Mouse (Mus musculus): Measurements from ENCODE around the gene Msl1. TPM values are rescaled to one million over a fixed set of nuclear protein-coding genes. Genes with fewer than 3 reads are reported as not detected.

Gene Msl1
- polyA plus RNA-seq, 1 experiment = 39.0 TPM

DNA sequence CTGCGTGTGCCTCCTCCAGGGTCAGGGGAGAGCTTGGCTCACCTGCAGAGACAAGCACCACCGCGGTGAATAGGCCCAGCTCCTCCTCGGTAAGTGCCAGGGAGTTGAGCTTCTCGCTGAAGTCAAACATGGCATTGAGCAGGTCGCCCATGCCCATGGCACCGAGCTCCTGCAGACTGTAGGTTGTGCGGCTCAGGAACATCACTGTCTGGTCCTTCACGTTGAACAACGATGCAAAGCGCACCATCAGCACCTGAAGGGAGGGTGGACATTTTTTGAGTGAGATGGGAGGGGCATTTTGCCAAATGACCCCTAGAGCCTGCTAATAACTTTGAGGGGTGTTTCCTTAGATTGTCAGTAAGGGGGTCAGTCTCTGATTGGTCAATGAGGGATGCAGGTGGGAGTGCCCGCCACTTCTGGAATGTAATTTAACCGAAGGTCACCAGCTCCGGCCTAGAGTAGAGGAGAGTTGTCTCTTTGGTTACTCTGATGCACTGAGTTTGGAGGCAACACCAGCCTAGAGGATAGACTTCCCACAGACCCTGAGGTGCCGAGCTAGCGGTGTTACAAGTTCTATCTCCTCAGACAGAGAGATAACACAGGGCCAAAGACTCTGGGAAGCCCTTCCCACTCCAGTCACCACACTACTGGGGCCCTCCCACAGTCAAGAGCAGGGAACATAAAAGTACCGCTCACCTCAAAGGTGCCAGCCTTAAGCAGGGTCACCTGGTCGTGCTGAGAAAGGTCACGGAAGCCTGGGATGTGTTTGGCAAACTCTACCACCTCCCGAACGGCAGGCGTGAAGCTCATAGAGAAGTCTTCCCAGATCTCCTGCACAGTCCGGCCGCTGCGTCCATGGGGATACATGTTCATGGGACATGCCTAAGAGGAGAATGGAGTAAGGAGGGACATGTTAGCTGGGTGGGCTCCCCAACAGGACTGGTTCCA lies 26.0 kb upstream of the Msl1 start:
- Histone ChIP-seq H3K4me3 (replicated peaks; ENCODE audit: extremely low read depth, low read depth, low read length) (no peak overlapping the region), H3K4me1 (ENCODE audit: control insufficient read depth, insufficient read depth, low read length) (peaks cover 43% of the 10 kb centered on the region)
- DNase-seq = peak; percentile 20
- TF ChIP-seq CTCF (IDR thresholded peaks at IDR 0.05; ENCODE audit: insufficient read depth, low read length) = no peak
- TF ChIP-seq POLR2A (IDR thresholded peaks at IDR 0.05; ENCODE audit: borderline replicate concordance, extremely low read depth, low read depth, low read length) = peak; percentile 39; the same call in 1 of the 2 replicates
- 80% methylated on average over 25 of the region's 25 CpGs for WGBS

DNA sequence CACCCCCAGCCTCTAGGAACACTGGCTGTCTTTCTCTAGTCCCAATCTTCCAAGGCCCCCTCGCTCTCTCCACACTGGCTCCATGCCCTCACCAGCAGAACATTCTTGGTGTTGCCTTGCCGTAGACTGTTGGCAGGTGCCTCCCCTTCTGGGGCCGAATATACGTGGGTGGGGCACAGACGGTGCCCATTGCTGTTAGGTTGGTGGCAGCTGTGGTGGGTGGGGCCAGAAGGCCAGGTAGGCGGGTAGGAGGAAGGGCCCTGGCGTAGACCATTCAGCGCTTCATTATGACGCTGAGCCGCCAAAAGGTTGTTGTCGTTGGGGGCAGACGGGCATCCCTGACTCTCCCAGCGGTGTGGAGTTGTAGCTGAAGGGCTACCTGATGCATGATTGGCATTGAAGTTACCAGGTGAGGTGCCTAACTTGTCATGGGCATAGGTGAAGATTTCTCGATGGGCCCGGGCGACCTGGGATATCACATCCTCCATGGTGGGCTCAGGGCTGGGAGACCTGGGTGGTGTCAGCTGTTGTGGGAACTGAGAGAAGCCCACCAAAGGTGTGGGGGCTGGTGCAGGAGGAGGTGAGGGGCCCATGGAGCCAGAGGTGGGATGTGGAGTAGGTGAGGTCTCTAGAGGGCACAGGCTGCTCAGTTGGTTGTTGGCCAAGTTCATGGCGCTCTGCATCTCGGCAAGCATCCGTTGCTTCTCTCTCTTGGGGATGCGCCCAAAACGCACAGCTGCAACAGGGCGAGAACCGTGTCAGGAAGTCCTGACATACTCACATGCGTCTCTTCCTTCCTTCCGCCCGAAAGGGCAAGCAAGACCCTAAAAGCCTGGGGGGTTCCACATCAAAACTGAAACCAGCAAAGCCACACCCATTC lies 25.0 kb upstream of the Msl1 start:
- TF ChIP-seq CTCF (IDR thresholded peaks at IDR 0.05; ENCODE audit: insufficient read depth, low read length) (no peak), POLR2A (IDR thresholded peaks at IDR 0.05; ENCODE audit: borderline replicate concordance, extremely low read depth, low read depth, low read length) (peak; percentile 14; the same call in 1 of the 2 replicates)
- Histone ChIP-seq H3K4me1 (ENCODE audit: control insufficient read depth, insufficient read depth, low read length) (peaks cover 43% of the 10 kb centered on the region), H3K4me3 (replicated peaks; ENCODE audit: extremely low read depth, low read depth, low read length) (no peak overlapping the region)
- WGBS = 69% methylated on average over 26 of the region's 26 CpGs
- peak; percentile 24 for DNase-seq

DNA sequence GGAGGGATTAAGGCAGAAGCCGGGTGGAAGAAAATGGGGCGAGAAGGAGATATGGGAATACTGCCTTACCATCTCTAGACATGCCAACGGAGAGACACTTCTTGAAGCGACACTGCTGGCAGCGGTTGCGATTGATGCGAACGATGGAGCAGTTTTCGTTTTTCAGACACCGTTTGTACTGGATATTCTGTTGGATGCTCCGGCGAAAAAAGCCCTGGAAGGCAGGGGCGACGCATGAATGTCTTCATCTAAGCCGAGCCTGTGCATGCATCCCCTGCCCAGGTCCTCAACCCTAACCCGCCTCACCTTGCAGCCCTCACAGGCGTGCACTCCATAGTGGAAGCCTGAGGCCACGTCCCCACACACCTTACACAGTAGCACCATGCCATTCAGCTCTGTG lies 24.2 kb upstream of the Msl1 start:
- 84% methylated on average over 18 of the region's 18 CpGs for WGBS
- no peak for DNase-seq
- Histone ChIP-seq H3K4me3 (replicated peaks; ENCODE audit: extremely low read depth, low read depth, low read length) (peak overlapping the region; percentile 33), H3K4me1 (ENCODE audit: control insufficient read depth, insufficient read depth, low read length) (peaks cover 46% of the 10 kb centered on the region)
- TF ChIP-seq CTCF (IDR thresholded peaks at IDR 0.05; ENCODE audit: insufficient read depth, low read length) = no peak
- 0 out of 2 replicates have a peak, but pooled peaks have one; percentile 17 for TF ChIP-seq POLR2A (IDR thresholded peaks at IDR 0.05; ENCODE audit: borderline replicate concordance, extremely low read depth, low read depth, low read length)

DNA sequence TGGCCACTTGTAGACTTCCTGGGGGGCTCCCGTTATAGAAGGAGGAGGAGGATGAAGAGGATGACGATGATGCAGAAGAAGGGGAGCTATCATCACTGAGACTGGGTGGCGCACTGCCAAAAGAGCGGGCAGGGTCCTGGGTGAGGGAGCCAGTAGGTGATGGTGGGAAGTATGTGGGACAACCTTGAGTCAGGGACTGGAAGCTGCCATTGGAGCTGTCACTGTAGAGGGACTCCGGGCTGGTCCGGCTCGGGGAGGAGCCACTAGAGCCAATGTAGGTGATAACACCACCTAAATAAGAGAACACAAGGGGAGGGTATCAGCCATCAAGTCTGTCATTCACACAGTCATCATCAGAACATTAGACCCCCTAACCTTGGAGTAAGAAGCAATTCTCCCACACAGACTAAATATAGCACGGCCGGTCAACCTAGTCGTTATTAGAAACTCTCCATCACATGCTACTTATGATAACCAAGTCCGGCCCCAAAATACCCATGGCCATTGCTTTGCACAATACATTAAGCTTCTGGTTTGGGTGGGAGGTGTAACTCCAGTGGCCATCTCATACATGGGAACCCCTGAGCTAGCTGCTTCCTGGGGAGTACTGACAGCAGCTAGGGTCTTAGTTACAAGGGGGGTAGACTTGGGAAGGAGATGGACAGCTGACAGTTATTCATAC lies 23.3 kb upstream of the Msl1 start:
- 55% methylated on average over 11 of the region's 11 CpGs for WGBS
- peaks cover 50% of the 10 kb centered on the region for H3K4me1 ChIP-seq (ENCODE audit: control insufficient read depth, insufficient read depth, low read length)
- TF ChIP-seq CTCF (IDR thresholded peaks at IDR 0.05; ENCODE audit: insufficient read depth, low read length) (no peak), POLR2A (IDR thresholded peaks at IDR 0.05; ENCODE audit: borderline replicate concordance, extremely low read depth, low read depth, low read length) (no peak; the same call in 1 of the 2 replicates)
- peak overlapping the region; percentile 60 for H3K4me3 ChIP-seq (replicated peaks; ENCODE audit: extremely low read depth, low read depth, low read length)
- peak; percentile 29 for DNase-seq

DNA sequence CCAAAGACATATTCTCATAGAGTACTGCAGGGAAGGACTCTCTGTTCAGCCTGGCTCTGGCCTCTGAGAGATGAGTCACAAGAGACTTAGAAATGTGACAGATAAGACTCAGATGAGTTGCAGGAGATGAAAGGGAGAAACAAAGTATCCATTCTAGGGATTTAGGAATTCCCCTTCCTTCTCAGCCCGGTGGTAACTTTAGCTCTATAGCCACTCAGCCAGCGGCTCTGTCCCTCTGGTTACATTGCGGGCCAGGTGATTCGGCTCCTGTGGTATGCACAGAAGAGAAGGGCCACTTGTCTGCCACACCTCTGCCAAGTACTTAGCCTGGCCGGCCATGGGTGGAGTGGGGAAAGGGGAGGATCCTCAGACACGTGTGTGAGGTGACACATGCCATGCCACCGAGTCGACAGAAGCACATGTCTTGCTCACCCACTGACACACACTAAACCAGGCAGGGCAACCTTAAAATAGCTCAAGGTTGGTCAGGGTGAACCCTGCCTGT lies 22.6 kb upstream of the Msl1 start:
- TF ChIP-seq CTCF (IDR thresholded peaks at IDR 0.05; ENCODE audit: insufficient read depth, low read length) = 0 out of 2 replicates have a peak, but pooled peaks have one; percentile 1
- peak; percentile 82; the same call in 1 of the 2 replicates for TF ChIP-seq POLR2A (IDR thresholded peaks at IDR 0.05; ENCODE audit: borderline replicate concordance, extremely low read depth, low read depth, low read length)
- peak; percentile 88 for DNase-seq
- H3K4me1 ChIP-seq (ENCODE audit: control insufficient read depth, insufficient read depth, low read length) = peaks cover 55% of the 10 kb centered on the region
- 18% methylated on average over 8 of the region's 8 CpGs for WGBS
- peak overlapping the region; percentile 60 for H3K4me3 ChIP-seq (replicated peaks; ENCODE audit: extremely low read depth, low read depth, low read length)

DNA sequence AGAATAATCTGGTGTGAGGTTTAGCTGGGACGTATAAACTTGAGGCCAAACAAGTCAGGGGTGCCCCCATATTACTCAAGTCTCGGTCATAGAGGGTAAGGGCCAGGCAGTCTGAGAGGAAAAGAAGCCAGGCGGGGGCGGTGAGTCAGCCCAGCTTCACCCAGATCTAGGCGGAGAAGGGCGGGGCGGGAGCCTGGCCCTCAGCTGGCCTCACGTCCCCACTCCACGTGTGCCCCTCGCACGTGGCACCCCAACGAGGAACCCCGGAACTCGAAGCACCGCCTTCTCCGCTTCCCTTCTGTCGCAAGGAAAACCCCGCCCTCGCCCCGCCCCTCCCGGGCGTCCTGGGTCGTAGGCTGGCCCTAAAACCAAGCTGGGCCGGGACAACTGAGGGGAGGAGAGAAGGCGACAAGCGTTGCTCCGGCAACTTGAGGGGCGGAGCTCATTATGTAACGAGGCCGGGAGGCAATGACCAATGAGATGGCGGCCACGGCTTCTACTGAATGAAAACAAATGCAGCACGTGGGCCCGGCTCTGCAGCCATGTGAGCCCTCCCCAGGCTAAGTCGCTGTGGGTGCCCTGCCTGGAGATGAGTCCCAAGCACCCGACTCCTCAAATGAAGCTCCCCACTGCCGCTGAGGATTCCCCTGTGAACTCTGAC lies 21.6 kb upstream of the Msl1 start:
- WGBS = under 1% methylated on average over 37 of the region's 37 CpGs
- Histone ChIP-seq H3K4me3 (replicated peaks; ENCODE audit: extremely low read depth, low read depth, low read length) (peak overlapping the region; percentile 96), H3K4me1 (ENCODE audit: control insufficient read depth, insufficient read depth, low read length) (peaks cover 47% of the 10 kb centered on the region)
- TF ChIP-seq CTCF (IDR thresholded peaks at IDR 0.05; ENCODE audit: insufficient read depth, low read length) (no peak), POLR2A (IDR thresholded peaks at IDR 0.05; ENCODE audit: borderline replicate concordance, extremely low read depth, low read depth, low read length) (peak; percentile 86)
- peak; percentile 99 for DNase-seq

DNA sequence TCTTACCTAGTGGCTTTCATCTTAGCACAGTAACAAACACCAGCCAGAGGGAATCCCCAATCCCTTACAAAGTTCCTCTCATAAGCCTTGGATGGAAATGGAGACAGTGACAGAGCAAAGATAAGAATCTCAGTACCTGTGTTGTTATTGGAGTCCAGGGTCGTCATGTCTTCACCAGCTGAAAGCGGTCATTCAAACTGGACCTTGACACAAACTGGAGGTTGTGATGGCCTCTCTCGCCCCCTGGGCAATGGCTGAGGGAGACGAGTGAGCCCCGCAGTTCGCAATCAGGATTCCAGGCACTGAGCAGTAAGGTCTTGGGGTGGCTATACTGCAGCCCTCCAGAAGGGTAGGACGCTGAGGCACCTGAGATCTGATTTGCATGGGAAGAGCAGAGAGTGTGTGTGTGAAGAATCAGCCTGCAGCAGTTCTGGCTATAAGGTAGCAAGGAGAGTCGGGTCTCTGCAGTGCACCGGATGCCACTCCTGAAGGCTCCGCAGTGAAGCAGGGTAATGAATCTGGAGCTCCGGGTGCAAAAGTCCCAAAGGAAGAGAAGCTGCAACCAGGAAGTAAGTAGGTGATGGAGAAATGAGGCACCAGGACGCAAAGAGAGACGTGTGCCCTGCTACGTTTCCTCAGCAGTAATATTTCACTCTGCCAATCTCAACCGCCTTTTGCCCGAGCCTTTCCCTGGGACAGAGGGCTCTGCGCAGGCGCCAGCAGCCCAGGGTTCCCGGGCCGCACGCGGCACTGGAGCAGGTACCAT lies 20.6 kb upstream of the Msl1 start, which contains the start of gene Nr1d1:
Nr1d1 (minus strand) TSS at position 752 of the 766 bp plus-strand sequence.
- under 1% methylated on average over 22 of the region's 22 CpGs for WGBS
- DNase-seq = no peak
- peaks cover 38% of the 10 kb centered on the region for H3K4me1 ChIP-seq (ENCODE audit: control insufficient read depth, insufficient read depth, low read length)
- H3K4me3 ChIP-seq (replicated peaks; ENCODE audit: extremely low read depth, low read depth, low read length) = peak within 1 kb of the TSS; percentile 96
- TF ChIP-seq CTCF (IDR thresholded peaks at IDR 0.05; ENCODE audit: insufficient read depth, low read length) (no peak), POLR2A (IDR thresholded peaks at IDR 0.05; ENCODE audit: borderline replicate concordance, extremely low read depth, low read depth, low read length) (peak; percentile 96)
